Comparison of ENCODE assay signal across 25 mouse cellular contexts in the genomic region with DNA sequence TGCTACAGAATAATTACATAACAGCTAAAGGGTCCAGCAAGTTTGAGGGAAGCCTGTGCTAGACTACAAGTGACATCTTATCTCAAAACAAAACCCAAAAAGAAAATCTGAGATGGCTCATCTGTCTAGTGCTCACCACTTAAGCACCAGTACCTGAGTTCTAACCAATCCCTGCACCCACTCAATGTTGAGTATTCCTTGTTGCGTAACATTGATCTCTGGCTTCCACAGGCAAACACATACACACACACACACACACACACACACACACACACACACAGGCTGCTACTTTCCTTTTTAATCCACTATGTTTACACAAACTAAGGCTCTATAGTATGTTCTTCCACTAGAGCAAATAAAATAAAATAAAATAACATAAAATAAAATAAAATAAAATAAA.
"Had no signal": no experiment of that assay in that cellular context is flagged by ENCODE, and none has a peak within 500 bp of the region (broad histone marks: within the 10 kb centered on the region; RNA-seq: fewer than 3 reads in every experiment).

No protein-coding gene starts in this region.

- H3K4me3 ChIP-seq: heart, adult 2 months; heart, embryonic 13.5 days; heart, embryonic 15.5 days; hindbrain, embryonic 10.5 days; hindbrain, embryonic 12.5 days; intestine, embryonic 15.5 days; layer of hippocampus, adult 2 months; left cerebral cortex, adult 2 months; limb, embryonic 10.5 days; limb, embryonic 12.5 days had no signal

- H3K4me2 ChIP-seq: heart, embryonic 11.5 days; heart, embryonic 13.5 days; heart, embryonic 15.5 days; hindbrain, embryonic 12.5 days; hindbrain, embryonic 14.5 days; intestine, embryonic 15.5 days; limb, embryonic 12.5 days had no signal

- H3K27me3 ChIP-seq: heart, embryonic 13.5 days; heart, embryonic 15.5 days; hindbrain, embryonic 12.5 days; intestine, embryonic 15.5 days; limb, embryonic 12.5 days had no signal

- H3K9me3 ChIP-seq: heart, embryonic 13.5 days; heart, embryonic 15.5 days; hindbrain, embryonic 10.5 days; hindbrain, embryonic 12.5 days; intestine, embryonic 15.5 days; limb, embryonic 10.5 days; limb, embryonic 12.5 days had no signal

- H3K9ac ChIP-seq: forebrain, postnatal 0 days; heart, embryonic 13.5 days; heart, embryonic 15.5 days; hindbrain, embryonic 12.5 days; hindbrain, embryonic 14.5 days; intestine, embryonic 15.5 days; limb, embryonic 12.5 days had no signal

- H3K36me3 ChIP-seq: heart, embryonic 13.5 days; heart, embryonic 15.5 days; hindbrain, embryonic 10.5 days; hindbrain, embryonic 12.5 days; intestine, embryonic 15.5 days; limb, embryonic 10.5 days; limb, embryonic 12.5 days had no signal

- DNase-seq: forebrain, postnatal 0 days; gastrocnemius, postnatal 14 days; gastrocnemius, postnatal 36 days; heart, adult 2 months; heart, postnatal 14 days; heart, postnatal 36 days; kidney, adult 18-20 months; kidney, adult 8-10 months; kidney, postnatal 10 days; kidney, postnatal 25 days; kidney, postnatal 4 days had no signal

- H3K4me1 ChIP-seq: heart, embryonic 13.5 days; heart, embryonic 15.5 days; hindbrain, embryonic 10.5 days; hindbrain, embryonic 12.5 days; intestine, embryonic 15.5 days; limb, embryonic 10.5 days; limb, embryonic 12.5 days had no signal

- ATAC-seq: forebrain, postnatal 0 days; hindbrain, embryonic 16.5 days; inflammation-experienced regulatory T-cells, adult 6 months; intestine, embryonic 15.5 days; intestine, postnatal 0 days had no signal

- H3K27ac ChIP-seq: heart, adult 2 months; heart, embryonic 13.5 days; heart, embryonic 15.5 days; hindbrain, embryonic 10.5 days; hindbrain, embryonic 12.5 days; hindbrain, embryonic 14.5 days; intestine, embryonic 15.5 days; layer of hippocampus, adult 2 months; left cerebral cortex, adult 2 months; limb, embryonic 10.5 days; limb, embryonic 12.5 days had no signal
